Mouse (Mus musculus) embryonic fibroblast, embryonic 13.5 days (primary cell): Measurements from ENCODE around the gene Ppp1r26.

Experiments used
- CTCF ChIP-seq: IDR thresholded peaks from 2 replicates; pipeline ENCODE4 v1.5.1; 2011; ENCODE audit warnings: mild to moderate bottlenecking, control low read depth, low read length, moderate library complexity, borderline replicate concordance; ENCODE audit not compliant: insufficient read depth
- POLR2A ChIP-seq: IDR thresholded peaks from 2 replicates; pipeline ENCODE4 v1.6.1; 2011; ENCODE audit warnings: low read depth, mild to moderate bottlenecking, control low read depth, low read length, moderate library complexity

GRCm38 (mm10) chr2:28497561-28497960 is 51.0 kb downstream of the Ppp1r26 start:
- no peak for TF ChIP-seq CTCF
- no peak for TF ChIP-seq POLR2A
